Mouse (Mus musculus): Measurements from ENCODE around the gene Sirt4. TPM values are rescaled to one million over a fixed set of nuclear protein-coding genes. Genes with fewer than 3 reads are reported as not detected.
A peak's percentile ranks its signal among the peaks of the same experiment; 100 is the strongest.

Gene Sirt4
- total RNA-seq, 1 experiment from 2014 or later = 6.0 TPM

- ATAC-seq (replicated peaks in 1 of 2; ENCODE audit: insufficient read depth in 1 of 2, low FRiP score in 2 of 2, low TSS enrichment in 1 of 2, low read depth in 1 of 2, poor library complexity in 2 of 2, severe bottlenecking in 2 of 2) = no peak
Measured at GRCm38 (mm10) chr5:115484996-115485395, 471 bp upstream of the Sirt4 start.

- ATAC-seq (replicated peaks in 1 of 2; ENCODE audit: insufficient read depth in 1 of 2, low FRiP score in 2 of 2, low TSS enrichment in 1 of 2, low read depth in 1 of 2, poor library complexity in 2 of 2, severe bottlenecking in 2 of 2) = no peak
Measured at GRCm38 (mm10) chr5:115483385-115483784, 1.1 kb downstream of the Sirt4 start.

GRCm38 (mm10) chr5:115482390-115483265 lies 1.9 kb downstream of the Sirt4 start:
- ATAC-seq (replicated peaks in 1 of 2; ENCODE audit: insufficient read depth in 1 of 2, low FRiP score in 2 of 2, low TSS enrichment in 1 of 2, low read depth in 1 of 2, poor library complexity in 2 of 2, severe bottlenecking in 2 of 2) = no peak

GRCm38 (mm10) chr5:115480101-115480500 lies 4.4 kb downstream of the Sirt4 start:
- no peak for ATAC-seq (replicated peaks in 1 of 2; ENCODE audit: insufficient read depth in 1 of 2, low FRiP score in 2 of 2, low TSS enrichment in 1 of 2, low read depth in 1 of 2, poor library complexity in 2 of 2, severe bottlenecking in 2 of 2)

- ATAC-seq (replicated peaks in 1 of 2; ENCODE audit: insufficient read depth in 1 of 2, low FRiP score in 2 of 2, low TSS enrichment in 1 of 2, low read depth in 1 of 2, poor library complexity in 2 of 2, severe bottlenecking in 2 of 2) = no peak
Measured at GRCm38 (mm10) chr5:115479561-115479960, 5.0 kb downstream of the Sirt4 start.

GRCm38 (mm10) chr5:115476107-115476727 lies 8.3 kb downstream of the Sirt4 start:
- ATAC-seq (replicated peaks in 1 of 2; ENCODE audit: insufficient read depth in 1 of 2, low FRiP score in 2 of 2, low TSS enrichment in 1 of 2, low read depth in 1 of 2, poor library complexity in 2 of 2, severe bottlenecking in 2 of 2) = 0 out of 4 replicates have a peak, but pooled peaks of 1 of the 2 experiments have one; percentile 8

- ATAC-seq (replicated peaks in 1 of 2; ENCODE audit: insufficient read depth in 1 of 2, low FRiP score in 2 of 2, low TSS enrichment in 1 of 2, low read depth in 1 of 2, poor library complexity in 2 of 2, severe bottlenecking in 2 of 2) = peak; percentile 50 to 57; a peak in 3 of 4 replicates
Measured at GRCm38 (mm10) chr5:115475337-115476106, 9.0 kb downstream of the Sirt4 start.

GRCm38 (mm10) chr5:115474174-115474828 lies 10.2 kb downstream of the Sirt4 start:
- peak in 1 of 2 experiments; percentile 20; a peak in 1 of 4 replicates for ATAC-seq (replicated peaks in 1 of 2; ENCODE audit: insufficient read depth in 1 of 2, low FRiP score in 2 of 2, low TSS enrichment in 1 of 2, low read depth in 1 of 2, poor library complexity in 2 of 2, severe bottlenecking in 2 of 2)

GRCm38 (mm10) chr5:115473191-115473590 lies 11.3 kb downstream of the Sirt4 start:
- no peak for ATAC-seq (replicated peaks in 1 of 2; ENCODE audit: insufficient read depth in 1 of 2, low FRiP score in 2 of 2, low TSS enrichment in 1 of 2, low read depth in 1 of 2, poor library complexity in 2 of 2, severe bottlenecking in 2 of 2)

- peak; percentile 61 to 73; a peak in 3 of 4 replicates for ATAC-seq (replicated peaks in 1 of 2; ENCODE audit: insufficient read depth in 1 of 2, low FRiP score in 2 of 2, low TSS enrichment in 1 of 2, low read depth in 1 of 2, poor library complexity in 2 of 2, severe bottlenecking in 2 of 2)
Measured at GRCm38 (mm10) chr5:115470766-115471531, 13.6 kb downstream of the Sirt4 start.

GRCm38 (mm10) chr5:115469791-115470190 lies 14.7 kb downstream of the Sirt4 start:
- ATAC-seq (replicated peaks in 1 of 2; ENCODE audit: insufficient read depth in 1 of 2, low FRiP score in 2 of 2, low TSS enrichment in 1 of 2, low read depth in 1 of 2, poor library complexity in 2 of 2, severe bottlenecking in 2 of 2) = no peak

GRCm38 (mm10) chr5:115465642-115466420 lies 18.7 kb downstream of the Sirt4 start, which contains the start of gene Pla2g1b:
Gene Pla2g1b (plus strand): TSS chr5:115466262.
- ATAC-seq (replicated peaks in 1 of 2; ENCODE audit: insufficient read depth in 1 of 2, low FRiP score in 2 of 2, low TSS enrichment in 1 of 2, low read depth in 1 of 2, poor library complexity in 2 of 2, severe bottlenecking in 2 of 2) = 0 out of 4 replicates have a peak, but pooled peaks have one; percentile 12 to 32

- ATAC-seq (replicated peaks in 1 of 2; ENCODE audit: insufficient read depth in 1 of 2, low FRiP score in 2 of 2, low TSS enrichment in 1 of 2, low read depth in 1 of 2, poor library complexity in 2 of 2, severe bottlenecking in 2 of 2) = no peak
Measured at GRCm38 (mm10) chr5:115464408-115465115, 20.0 kb downstream of the Sirt4 start.

GRCm38 (mm10) chr5:115458918-115459317 lies 25.6 kb downstream of the Sirt4 start:
- ATAC-seq (replicated peaks in 1 of 2; ENCODE audit: insufficient read depth in 1 of 2, low FRiP score in 2 of 2, low TSS enrichment in 1 of 2, low read depth in 1 of 2, poor library complexity in 2 of 2, severe bottlenecking in 2 of 2) = no peak

- no peak for ATAC-seq (replicated peaks in 1 of 2; ENCODE audit: insufficient read depth in 1 of 2, low FRiP score in 2 of 2, low TSS enrichment in 1 of 2, low read depth in 1 of 2, poor library complexity in 2 of 2, severe bottlenecking in 2 of 2)
Measured at GRCm38 (mm10) chr5:115455838-115456237, 28.7 kb downstream of the Sirt4 start.

Measured in hematopoietic stem cell, adult 5-6 weeks (primary cell).